Mouse (Mus musculus) E14TG2a.4 (cell line): ENCODE data around the gene Tnni2.

ENCODE experiments used
- CTCF ChIP-seq: conservative IDR thresholded peaks from 2 replicates; pipeline ENCODE4 v1.5.1; 2014; ENCODE audit warnings: low read length
- NANOG ChIP-seq: IDR thresholded peaks from 2 replicates; pipeline ENCODE4 v1.6.1; 2014; ENCODE audit warnings: borderline replicate concordance, low read length, mixed read lengths
- POU5F1 ChIP-seq: IDR thresholded peaks from 2 replicates; pipeline ENCODE4 v1.6.1; 2014; ENCODE audit warnings: low read length, borderline replicate concordance

DNA sequence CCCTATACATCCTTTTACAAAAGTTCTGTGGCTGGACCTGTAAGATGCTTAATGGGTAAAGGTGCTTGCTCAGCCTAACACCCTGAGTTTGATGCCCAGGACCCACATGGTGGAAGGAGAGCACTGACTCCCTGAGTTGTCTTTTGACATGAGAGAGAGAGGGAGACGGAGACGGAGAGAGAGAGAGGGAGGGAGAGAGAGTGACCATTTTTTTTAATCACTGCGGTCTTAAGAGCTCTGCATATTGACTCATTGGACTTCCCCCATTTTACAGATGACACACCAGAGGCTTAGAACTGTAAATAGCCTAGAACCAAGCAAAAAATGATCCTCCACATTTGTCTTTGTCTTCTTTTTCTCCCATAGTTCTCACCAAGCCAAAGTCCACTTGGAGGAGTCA, 46.4 kb downstream of the Tnni2 start:
- no peak for TF ChIP-seq CTCF
- TF ChIP-seq POU5F1: no peak
- TF ChIP-seq NANOG: no peak
